Mouse (Mus musculus) small intestine, adult 2 months (tissue): ENCODE measurements at regions not wholly inside any gene's neighbourhood (a gene's known extent, or its start where the extent isn't known, plus 50 kb on each side); places are given as distances from the start of the nearest gene placed in this dataset.

Experiments
- H3K27ac ChIP-seq: fragments of 200-500 bp; 2 replicates; pipeline ENCODE4 v1.5.1; 2012; ENCODE audit warnings: low read depth, low read length, control low read depth, inconsistent platforms; ENCODE audit not compliant: insufficient read depth
- H3K27me3 ChIP-seq: fragments of 200-500 bp; 2 replicates; pipeline ENCODE4 v1.6.1; 2012; ENCODE audit warnings: mild to moderate bottlenecking, moderate library complexity, low read length, inconsistent platforms; ENCODE audit not compliant: control insufficient read depth, insufficient read depth
- H3K36me3 ChIP-seq: fragments of 200-500 bp; 2 replicates; pipeline ENCODE4 v1.6.1; 2012; ENCODE audit warnings: mild to moderate bottlenecking, low read length, control low read depth, inconsistent platforms; ENCODE audit not compliant: control insufficient read depth, insufficient read depth
- H3K4me1 ChIP-seq: fragments of 200-500 bp; 2 replicates; pipeline ENCODE4 v1.6.1; 2012; ENCODE audit warnings: low read length, inconsistent platforms, mixed read lengths; ENCODE audit not compliant: control insufficient read depth, insufficient read depth, insufficient read length
- H3K4me3 ChIP-seq: fragments of 200-500 bp; 2 replicates; pipeline ENCODE4 v1.5.1; 2012; ENCODE audit warnings: low read depth, mild to moderate bottlenecking, control low read depth, inconsistent platforms, low read length, moderate library complexity
- CTCF ChIP-seq: fragments of 200-500 bp; IDR thresholded peaks from 2 replicates; pipeline ENCODE4 v1.5.1; 2012; ENCODE audit warnings: low read depth, mild to moderate bottlenecking, control low read depth, inconsistent platforms, low read length, moderate library complexity, mixed read lengths; ENCODE audit not compliant: insufficient replicate concordance, insufficient read length; ENCODE audit errors: extremely low read depth
- POLR2A ChIP-seq: fragments of 200-500 bp; IDR thresholded peaks from 2 replicates; pipeline ENCODE4 v1.6.1; 2012; ENCODE audit warnings: low read depth, mild to moderate bottlenecking, control low read depth, inconsistent platforms, low read length, moderate library complexity
- WGBS: fragments of 180-500 bp; shearing (Covaris S2); methylation state at CpG from one replicate; pipeline ENCODE4 v1.1.7; 2018; 5-methylcytosine and 5-hydroxymethylcytosine counted together

DNA sequence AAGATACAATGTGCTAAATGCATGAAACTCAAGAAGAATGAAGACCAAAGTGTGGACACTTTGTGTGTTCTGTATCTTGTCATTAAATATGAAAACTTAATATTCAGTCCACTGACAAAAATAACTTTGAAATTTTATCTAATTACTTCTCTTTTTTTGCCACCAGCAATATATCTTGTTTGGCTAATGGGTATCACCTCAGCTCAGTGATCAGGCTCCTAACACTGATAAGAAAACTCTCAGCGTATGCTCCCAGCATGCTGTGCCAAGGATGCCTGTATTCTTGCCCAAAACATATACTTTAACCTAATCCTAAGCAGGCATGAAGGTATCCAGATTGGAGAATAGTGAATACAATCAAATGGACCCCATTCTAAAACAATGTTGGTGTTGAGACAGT lies 53.3 kb upstream of the Ptpn12 start:
- no peaks in the 10 kb centered on the region; the same call in 1 of the 2 replicates for H3K27me3 ChIP-seq
- no peaks in the 10 kb centered on the region for H3K36me3 ChIP-seq
- TF ChIP-seq CTCF (no peak), POLR2A (no peak)
- H3K4me3 ChIP-seq: no peak overlapping the region
- no peaks in the 10 kb centered on the region for H3K4me1 ChIP-seq
- no peak overlapping the region for H3K27ac ChIP-seq
- 82% methylated on average over 1 of the region's 1 CpGs for WGBS

DNA sequence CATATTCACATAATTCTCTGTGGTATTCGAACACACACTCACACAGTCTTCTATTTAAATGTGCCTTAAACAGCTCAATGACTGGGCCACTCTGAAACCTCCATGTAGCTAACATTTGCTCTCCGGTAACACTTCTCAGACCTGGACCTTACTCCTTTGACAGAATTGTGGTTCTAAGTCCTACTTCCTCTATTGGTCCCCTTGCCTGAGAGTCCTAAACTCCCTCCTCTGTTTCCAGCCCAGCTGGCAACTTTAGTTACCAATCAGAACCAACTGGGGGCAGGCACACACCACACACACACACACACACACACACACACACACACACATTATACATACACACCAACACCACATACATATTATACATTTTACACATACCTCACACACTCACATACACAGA lies 57.7 kb upstream of the Ptpn12 start:
- Histone ChIP-seq H3K4me3 (no peak overlapping the region), H3K27ac (no peak overlapping the region), H3K27me3 (no peaks in the 10 kb centered on the region; the same call in 1 of the 2 replicates), H3K36me3 (no peaks in the 10 kb centered on the region), H3K4me1 (no peaks in the 10 kb centered on the region)
- no peak for TF ChIP-seq POLR2A
- TF ChIP-seq CTCF: no peak
- WGBS: 74% methylated on average over 2 of the region's 2 CpGs

DNA sequence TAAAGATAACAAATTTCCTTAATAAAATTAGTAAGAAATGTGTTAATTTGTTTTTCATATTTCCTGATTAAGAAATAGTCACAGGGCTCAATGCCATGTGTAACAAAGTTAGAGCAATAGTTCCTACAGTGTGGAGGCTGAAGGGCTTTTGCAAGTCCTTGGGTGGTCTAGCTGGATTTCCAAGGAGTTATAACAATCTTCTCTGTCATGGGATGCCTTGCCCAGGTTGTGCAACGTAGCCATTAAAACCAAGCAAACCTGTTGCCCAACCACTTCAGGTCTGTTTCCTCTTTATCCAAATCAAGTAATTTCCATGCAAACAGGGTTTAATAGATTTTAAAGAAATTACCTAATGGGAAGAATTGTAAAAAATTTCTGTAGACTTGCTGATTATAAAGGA lies 59.8 kb upstream of the Ptpn12 start:
- TF ChIP-seq CTCF (no peak), POLR2A (no peak)
- Histone ChIP-seq H3K4me1 (no peaks in the 10 kb centered on the region), H3K27me3 (no peaks in the 10 kb centered on the region), H3K27ac (no peak overlapping the region), H3K4me3 (no peak overlapping the region), H3K36me3 (no peaks in the 10 kb centered on the region)
- WGBS: 70% methylated on average over 1 of the region's 1 CpGs

DNA sequence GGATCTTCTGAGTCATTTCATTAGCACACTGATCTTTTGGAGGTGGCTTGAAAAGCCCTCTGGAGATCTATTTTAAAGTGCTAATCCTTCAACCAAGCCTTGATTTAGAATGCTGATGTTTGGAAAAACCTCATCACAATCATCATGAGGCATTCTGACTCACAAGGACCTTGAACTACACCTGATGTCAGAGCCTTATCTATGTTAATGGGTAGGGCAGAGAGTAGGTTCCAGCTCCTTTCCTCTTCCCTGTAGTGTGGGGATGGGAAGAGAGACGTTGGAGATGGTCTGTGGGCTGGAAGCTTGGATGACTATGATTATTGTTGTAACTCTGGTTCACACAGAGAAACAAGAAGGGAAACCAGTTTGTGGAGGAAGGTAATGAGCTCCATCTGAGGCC lies 63.0 kb upstream of the Gsap start:
- H3K4me3 ChIP-seq: no peak overlapping the region
- WGBS: 14% methylated on average over 1 of the region's 1 CpGs
- TF ChIP-seq CTCF: no peak
- TF ChIP-seq POLR2A: no peak

DNA sequence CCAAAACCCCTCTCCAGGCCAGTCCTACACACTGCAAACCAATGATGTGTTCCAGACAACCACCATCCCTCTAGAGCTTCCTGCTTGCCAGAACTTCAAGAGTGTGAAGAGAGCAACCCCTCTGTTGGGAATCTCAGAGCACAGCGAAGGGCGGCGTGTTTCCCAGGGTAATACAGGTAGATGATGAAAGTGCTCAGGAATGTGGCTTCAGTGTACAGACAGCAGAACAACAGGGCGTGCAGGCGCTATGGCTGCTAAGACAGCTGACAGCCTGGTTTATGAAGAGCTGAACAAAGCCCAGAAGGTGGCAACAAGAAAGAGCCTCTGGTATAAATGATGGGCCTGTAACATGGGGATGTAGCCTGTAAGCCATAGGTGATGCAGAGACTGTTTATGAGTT lies 61.0 kb upstream of the Gsap start:
- Histone ChIP-seq H3K27me3 (no peaks in the 10 kb centered on the region), H3K4me1 (no peaks in the 10 kb centered on the region; the same call in 1 of the 2 replicates), H3K36me3 (no peaks in the 10 kb centered on the region), H3K4me3 (no peak overlapping the region), H3K27ac (no peak overlapping the region)
- WGBS: 40% methylated on average over 5 of the region's 5 CpGs
- TF ChIP-seq POLR2A (no peak), CTCF (no peak)

More for the DNA sequence above, 63.0 kb upstream of the Gsap start:
- Histone ChIP-seq H3K27me3 (no peaks in the 10 kb centered on the region), H3K36me3 (no peaks in the 10 kb centered on the region), H3K27ac (peak overlapping the region; percentile 45; the same call in 1 of the 2 replicates), H3K4me1 (no peaks in the 10 kb centered on the region)

DNA sequence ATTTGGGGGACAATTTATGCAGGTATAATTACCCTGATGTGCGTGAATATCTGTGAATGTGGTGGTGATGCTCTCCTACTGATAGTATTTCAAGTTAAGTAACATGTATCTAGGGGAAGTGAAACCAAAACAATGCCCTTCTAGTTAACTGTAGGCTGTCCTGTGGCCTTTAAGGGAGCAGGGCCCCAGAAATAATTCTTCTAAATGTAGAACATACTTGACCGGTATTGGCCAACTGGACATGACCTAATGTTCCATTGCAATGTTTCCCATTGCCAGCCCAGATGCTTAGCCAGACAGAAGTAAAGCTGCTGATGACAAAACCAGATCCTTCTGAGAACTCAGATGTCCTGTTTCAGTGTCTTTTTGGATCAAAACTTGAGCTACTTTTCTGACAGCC lies 54.9 kb upstream of the Gsap start:
- no peak overlapping the region for H3K4me3 ChIP-seq
- no peaks in the 10 kb centered on the region for H3K36me3 ChIP-seq
- 68% methylated on average over 2 of the region's 2 CpGs for WGBS
- H3K27me3 ChIP-seq: no peaks in the 10 kb centered on the region
- TF ChIP-seq POLR2A (no peak), CTCF (no peak)
- H3K4me1 ChIP-seq: no peaks in the 10 kb centered on the region; the same call in 1 of the 2 replicates
- peak overlapping the region; percentile 53; the same call in 1 of the 2 replicates for H3K27ac ChIP-seq

DNA sequence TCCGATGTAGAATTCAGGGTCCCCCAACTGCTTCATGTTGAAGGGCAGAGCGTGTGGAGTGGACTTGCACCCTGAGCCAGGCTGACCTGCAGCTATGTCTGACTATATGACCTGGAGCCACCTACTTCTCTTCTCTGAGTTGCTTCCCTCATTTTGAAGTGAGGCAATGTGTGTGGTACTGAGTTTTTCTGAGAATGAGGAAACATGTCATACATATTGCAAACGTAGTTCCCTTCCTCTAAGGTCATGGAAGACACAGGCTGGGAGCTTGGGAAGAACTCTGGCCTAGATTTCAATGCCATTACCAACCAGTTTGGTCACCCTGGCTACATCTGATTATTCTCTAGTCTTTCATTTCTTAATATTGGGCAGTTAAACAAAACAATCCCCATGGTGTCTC lies 54.1 kb upstream of the Gsap start:
- Histone ChIP-seq H3K4me3 (no peak overlapping the region), H3K27ac (peak overlapping the region; percentile 53; the same call in 1 of the 2 replicates), H3K27me3 (no peaks in the 10 kb centered on the region), H3K36me3 (no peaks in the 10 kb centered on the region), H3K4me1 (no peaks in the 10 kb centered on the region; the same call in 1 of the 2 replicates)
- WGBS: 77% methylated on average over 3 of the region's 3 CpGs
- TF ChIP-seq CTCF (no peak), POLR2A (no peak)

DNA sequence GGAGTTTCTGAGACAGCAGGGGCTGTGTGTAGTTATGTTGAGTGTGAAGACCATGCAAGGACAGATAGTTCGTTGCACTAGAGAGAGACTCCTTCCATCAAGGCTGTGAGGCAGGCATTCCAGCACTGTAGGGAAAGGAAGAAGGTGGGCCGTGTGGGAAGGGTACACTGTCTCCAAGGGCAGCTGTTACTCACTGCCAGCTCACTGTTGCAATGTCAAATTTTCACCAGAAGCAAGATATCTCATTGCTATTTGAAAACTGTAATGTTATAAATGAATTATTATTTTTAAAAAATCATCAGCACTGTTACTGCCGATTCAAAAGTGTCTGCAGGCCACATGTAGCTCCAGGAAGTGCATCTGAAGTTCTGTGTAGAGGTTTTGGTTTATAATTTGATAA lies 50.6 kb upstream of the Gsap start:
- Histone ChIP-seq H3K4me1 (no peaks in the 10 kb centered on the region), H3K27me3 (no peaks in the 10 kb centered on the region), H3K27ac (no peak overlapping the region), H3K4me3 (no peak overlapping the region), H3K36me3 (no peaks in the 10 kb centered on the region)
- TF ChIP-seq CTCF (no peak), POLR2A (no peak)
- 71% methylated on average over 3 of the region's 3 CpGs for WGBS
